Mouse (Mus musculus) kidney, embryonic 16.5 days (tissue): Measurements from ENCODE around the gene Ranbp10. TPM values are rescaled to one million over a fixed set of nuclear protein-coding genes. Genes with fewer than 3 reads are reported as not detected.

Source experiments
- ATAC-seq: fragments of 200-750 bp; cut with Nextera tagmentation; 2 replicates; pipeline ENCODE4 v1.8.0; 2017; ENCODE audit warnings: moderate TSS enrichment; ENCODE audit not compliant: low FRiP score, low TSS enrichment
- H3K27ac ChIP-seq: fragments of 300-500 bp; sonication (generic); 2 replicates; pipeline ENCODE4 v1.5.1; 2014; ENCODE audit warnings: low read length
- H3K27me3 ChIP-seq: fragments of 300-500 bp; sonication (generic); 2 replicates; pipeline ENCODE4 v1.6.1; 2014; ENCODE audit warnings: low read length, control low read depth, mixed read lengths; ENCODE audit not compliant: insufficient read depth
- H3K36me3 ChIP-seq: fragments of 300-500 bp; sonication (generic); 2 replicates; pipeline ENCODE4 v1.6.1; 2014; ENCODE audit warnings: low read length, control low read depth, mixed read lengths; ENCODE audit not compliant: insufficient read depth
- H3K4me1 ChIP-seq: fragments of 300-500 bp; sonication (generic); 2 replicates; pipeline ENCODE4 v1.6.1; 2014; ENCODE audit warnings: low read length, control low read depth, mixed read lengths; ENCODE audit not compliant: insufficient read depth
- H3K4me2 ChIP-seq: fragments of 300-500 bp; sonication (generic); replicated peaks from 2 replicates; pipeline ENCODE4 v1.6.1; 2014; ENCODE audit warnings: low read depth, low read length
- H3K4me3 ChIP-seq: fragments of 300-500 bp; sonication (generic); 2 replicates; pipeline ENCODE4 v1.5.1; 2014; ENCODE audit warnings: mild to moderate bottlenecking, low read length
- H3K9ac ChIP-seq: fragments of 300-500 bp; sonication (generic); replicated peaks from 2 replicates; pipeline ENCODE4 v1.6.1; 2014; ENCODE audit warnings: low read length
- H3K9me3 ChIP-seq: fragments of 300-500 bp; sonication (generic); 2 replicates; pipeline ENCODE4 v1.6.1; 2016; ENCODE audit warnings: low read length, control low read depth
- WGBS: fragments of 180-500 bp; shearing (Covaris S2); extraction: QIAGEN DNeasy Blood & Tissue Kit; methylation state at CpG from one replicate; pipeline ENCODE4 v1.1.7; 2014; 5-methylcytosine and 5-hydroxymethylcytosine counted together
- polyA plus RNA-seq: library from polyadenylated mRNA; unstranded; fragments of >200 nt; fragmentation: Nextera tagmentation; extraction: Ambion mirVana; gene quantifications from 2 replicates; pipeline ENCODE4 v1.2.1, GENCODE M21; 2015

Gene Ranbp10
- polyA plus RNA-seq, 1 experiment from 2014 or later: 10.7 TPM

- H3K4me1 ChIP-seq: peaks cover 37% of the 10 kb centered on the region
- WGBS: under 1% methylated on average over 71 of the region's 71 CpGs
These were observed 28.4 kb upstream of the Ranbp10 start for GRCm38 (mm10) chr8:105855248-105856167.

GRCm38 (mm10) chr8:105854715-105855216 lies 27.6 kb upstream of the Ranbp10 start, which contains the start of gene Thap11:
Gene Thap11, plus strand, starts transcription at chr8:105855132.
- H3K9me3 ChIP-seq: no peaks in the 10 kb centered on the region
- peak within 1 kb of the TSS; percentile 84 for H3K4me3 ChIP-seq
- under 1% methylated on average over 43 of the region's 43 CpGs for WGBS
- ATAC-seq: peak; percentile 91
- H3K4me1 ChIP-seq: peaks cover 36% of the 10 kb centered on the region
- H3K9ac ChIP-seq: peak within 1 kb of the TSS; percentile 81
- H3K27ac ChIP-seq: peak within 1 kb of the TSS; percentile 87
- H3K4me2 ChIP-seq: peak within 1 kb of the TSS; percentile 95
- peaks cover 2% of the 10 kb centered on the region; the same call in 1 of the 2 replicates for H3K36me3 ChIP-seq
- H3K27me3 ChIP-seq: no peaks in the 10 kb centered on the region

More at GRCm38 (mm10) chr8:105855248-105856167, 28.4 kb upstream of the Ranbp10 start:
- Histone ChIP-seq H3K27me3 (no peaks in the 10 kb centered on the region), H3K9me3 (no peaks in the 10 kb centered on the region), H3K27ac (peak overlapping the region; percentile 87), H3K9ac (peak overlapping the region; percentile 81), H3K4me3 (peak overlapping the region; percentile 84), H3K36me3 (peaks cover 2% of the 10 kb centered on the region; the same call in 1 of the 2 replicates), H3K4me2 (peak overlapping the region; percentile 95)
- 0 out of 2 replicates have a peak, but pooled peaks have one; percentile 3 for ATAC-seq

DNA sequence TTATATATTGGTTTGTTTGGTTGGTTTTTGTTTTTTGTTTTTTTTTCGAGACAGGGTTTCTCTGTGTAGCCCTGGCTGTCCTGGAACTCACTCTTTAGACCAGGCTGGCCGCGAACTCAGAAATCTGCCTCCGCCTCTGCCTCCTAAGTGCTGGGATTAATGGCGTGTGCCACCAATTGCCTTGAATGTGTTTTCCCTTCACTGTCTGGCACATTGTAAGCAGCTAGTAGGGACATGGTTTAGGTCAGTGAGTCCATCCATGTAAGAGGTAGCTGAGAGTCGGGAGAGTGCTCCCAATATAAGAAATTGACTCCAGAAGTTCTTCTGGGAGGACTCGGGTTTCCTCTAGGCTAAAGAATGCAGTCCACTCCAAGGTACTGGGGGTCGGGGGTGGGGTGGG lies 27.2 kb upstream of the Ranbp10 start:
- peak overlapping the region; percentile 95 for H3K4me2 ChIP-seq
- H3K4me3 ChIP-seq: peak overlapping the region; percentile 84
- H3K27ac ChIP-seq: peak overlapping the region; percentile 58; the same call in 1 of the 2 replicates
- no peaks in the 10 kb centered on the region for H3K27me3 ChIP-seq
- peak overlapping the region; percentile 38; the same call in 1 of the 2 replicates for H3K9ac ChIP-seq
- H3K4me1 ChIP-seq: peaks cover 32% of the 10 kb centered on the region
- no peaks in the 10 kb centered on the region for H3K9me3 ChIP-seq
- ATAC-seq: no peak; the same call in 1 of the 2 replicates
- 23% methylated on average over 8 of the region's 8 CpGs for WGBS
- H3K36me3 ChIP-seq: peaks cover 6% of the 10 kb centered on the region

DNA sequence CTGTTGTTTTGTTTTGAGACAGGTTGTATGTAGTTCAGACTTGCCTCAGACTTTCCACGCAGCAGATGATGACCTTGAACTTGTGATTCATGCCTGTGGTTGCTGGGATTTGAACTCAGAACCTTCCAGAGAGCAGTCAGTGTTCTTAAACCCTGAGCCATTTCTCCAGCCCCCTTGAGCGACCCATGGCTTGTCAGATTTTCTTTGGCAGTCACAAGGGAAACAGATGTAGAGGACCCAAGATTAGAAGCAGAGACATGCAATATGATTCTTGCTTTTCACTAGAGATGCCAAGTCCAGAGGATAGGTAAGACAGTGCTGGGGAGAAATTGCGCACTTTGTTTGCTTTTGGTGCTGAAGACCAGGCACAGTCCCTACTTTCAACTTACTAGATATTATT lies 26.0 kb upstream of the Ranbp10 start, which contains the start of gene Cenpt:
TSS of gene Cenpt (minus strand) at position 101 of the 400 bp plus-strand sequence.
- Histone ChIP-seq H3K27me3 (no peaks in the 10 kb centered on the region), H3K9ac (no peak within 1 kb of the TSS), H3K4me2 (no peak within 1 kb of the TSS), H3K27ac (no peak within 1 kb of the TSS), H3K4me3 (no peak within 1 kb of the TSS), H3K4me1 (peaks cover 32% of the 10 kb centered on the region), H3K9me3 (no peaks in the 10 kb centered on the region), H3K36me3 (peaks cover 16% of the 10 kb centered on the region)
- 89% methylated on average over 3 of the region's 3 CpGs for WGBS
- ATAC-seq: no peak

DNA sequence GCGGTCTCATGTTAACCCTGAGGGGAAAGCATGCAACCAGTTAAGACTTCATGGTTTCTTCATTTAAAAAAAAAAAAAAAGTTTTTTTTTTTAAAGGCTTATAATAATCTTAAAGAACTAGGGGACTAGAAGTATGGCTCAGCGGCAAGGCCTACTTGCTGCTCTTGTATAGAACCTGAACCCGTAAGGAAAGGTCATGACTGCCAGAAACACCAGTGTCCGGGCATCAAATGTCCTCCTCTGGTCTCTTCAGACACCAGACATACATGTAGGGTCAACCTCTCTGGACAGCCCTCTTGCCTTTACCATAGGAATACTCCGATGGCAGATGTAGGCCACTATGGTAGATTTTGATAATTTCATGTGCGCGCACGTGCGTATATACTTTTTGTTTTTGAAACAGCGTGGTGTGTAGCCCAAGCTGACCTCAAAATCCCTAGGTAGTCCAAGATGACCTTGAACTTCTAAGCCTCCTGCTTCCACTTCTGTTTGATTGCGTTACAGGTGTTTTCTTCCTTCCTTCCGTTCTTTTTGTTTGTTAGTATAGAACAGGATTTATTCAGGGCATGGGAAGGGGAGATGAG lies 25.1 kb upstream of the Ranbp10 start:
- WGBS: 82% methylated on average over 12 of the region's 12 CpGs
- H3K36me3 ChIP-seq: peaks cover 19% of the 10 kb centered on the region
- H3K4me2 ChIP-seq: no peak overlapping the region
- no peaks in the 10 kb centered on the region for H3K27me3 ChIP-seq
- no peak overlapping the region for H3K9ac ChIP-seq
- ATAC-seq: no peak
- peak overlapping the region; percentile 89 for H3K4me3 ChIP-seq
- H3K4me1 ChIP-seq: peaks cover 24% of the 10 kb centered on the region
- no peak overlapping the region for H3K27ac ChIP-seq
- H3K9me3 ChIP-seq: no peaks in the 10 kb centered on the region

- H3K9ac ChIP-seq: peak overlapping the region; percentile 91
- peak overlapping the region; percentile 89 for H3K4me3 ChIP-seq
- peak overlapping the region; percentile 78 for H3K27ac ChIP-seq
- peak; percentile 81 for ATAC-seq
- no peaks in the 10 kb centered on the region for H3K9me3 ChIP-seq
- H3K4me2 ChIP-seq: peak overlapping the region; percentile 67
- H3K27me3 ChIP-seq: no peaks in the 10 kb centered on the region
- WGBS: under 1% methylated on average over 34 of the region's 34 CpGs
- H3K36me3 ChIP-seq: peaks cover 24% of the 10 kb centered on the region
- peaks cover 19% of the 10 kb centered on the region for H3K4me1 ChIP-seq
These were observed 24.5 kb upstream of the Ranbp10 start for GRCm38 (mm10) chr8:105851651-105852143.

DNA sequence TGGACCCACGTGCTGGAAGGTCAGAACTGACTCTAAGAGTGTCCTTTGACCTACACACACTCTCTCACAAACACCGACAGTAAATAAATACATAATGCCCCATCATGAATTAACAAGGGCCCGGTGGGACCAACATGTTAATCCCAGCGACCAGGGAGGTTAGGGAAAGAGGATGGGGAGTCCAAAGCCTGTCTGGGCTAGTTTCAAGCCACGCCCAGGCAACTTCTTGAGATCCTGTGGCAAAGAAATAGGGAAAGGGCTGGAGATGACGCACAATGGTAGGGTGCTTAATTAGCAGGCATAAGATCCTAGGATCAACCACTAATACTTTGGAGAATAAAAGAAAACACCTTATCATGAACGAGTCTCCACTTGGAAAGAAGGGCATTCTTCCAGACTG lies 23.5 kb upstream of the Ranbp10 start:
- no peaks in the 10 kb centered on the region for H3K27me3 ChIP-seq
- H3K4me3 ChIP-seq: peak overlapping the region; percentile 16; the same call in 1 of the 2 replicates
- peak overlapping the region; percentile 37 for H3K4me2 ChIP-seq
- ATAC-seq: no peak
- peaks cover 33% of the 10 kb centered on the region for H3K36me3 ChIP-seq
- H3K4me1 ChIP-seq: peaks cover 9% of the 10 kb centered on the region
- H3K27ac ChIP-seq: no peak overlapping the region
- WGBS: 76% methylated on average over 7 of the region's 7 CpGs
- H3K9ac ChIP-seq: no peak overlapping the region
- no peaks in the 10 kb centered on the region for H3K9me3 ChIP-seq

DNA sequence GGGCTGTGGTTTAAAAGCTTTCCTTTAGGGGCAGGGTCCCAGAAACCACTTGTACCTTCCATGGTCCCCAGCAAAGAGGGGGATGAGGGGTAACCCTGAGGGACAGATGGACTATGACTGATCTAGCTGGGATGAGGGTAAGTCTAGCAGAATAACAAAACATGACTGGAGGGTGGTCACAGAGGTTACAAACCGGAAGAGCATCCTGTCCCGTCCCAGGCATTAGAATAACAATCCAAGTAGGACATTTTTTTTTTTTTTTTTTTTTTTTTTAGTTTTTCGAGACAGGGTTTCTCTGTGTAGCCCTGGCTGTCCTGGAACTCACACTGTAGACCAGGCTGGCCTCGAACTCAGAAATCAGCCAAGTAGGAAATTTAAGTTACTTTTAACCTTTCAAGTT lies 22.9 kb upstream of the Ranbp10 start:
- WGBS: 77% methylated on average over 3 of the region's 4 CpGs
- H3K4me2 ChIP-seq: no peak overlapping the region

DNA sequence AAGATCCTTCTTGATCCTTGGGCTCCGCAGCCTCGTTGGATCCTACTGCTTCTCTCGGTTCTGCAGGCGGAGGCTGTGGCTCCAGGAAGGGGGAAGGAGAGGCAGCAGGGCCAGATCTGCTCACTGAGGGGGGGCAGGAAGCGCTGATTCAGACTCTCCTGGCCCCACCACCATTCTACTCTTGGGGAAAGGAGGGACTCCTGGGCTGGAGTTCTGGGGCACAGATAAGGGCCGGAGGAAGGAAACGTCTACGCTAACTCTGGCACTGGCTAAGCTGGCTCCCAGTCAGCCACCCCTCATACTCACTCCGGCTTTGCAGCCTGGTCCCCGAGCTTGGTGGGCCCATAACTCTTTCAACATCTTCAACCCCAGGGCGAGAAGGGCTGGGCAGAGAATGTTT lies 19.5 kb upstream of the Ranbp10 start:
- no peak overlapping the region for H3K4me3 ChIP-seq
- H3K9me3 ChIP-seq: no peaks in the 10 kb centered on the region
- H3K9ac ChIP-seq: no peak overlapping the region
- no peak overlapping the region for H3K4me2 ChIP-seq
- peaks cover 6% of the 10 kb centered on the region for H3K4me1 ChIP-seq
- no peak overlapping the region for H3K27ac ChIP-seq
- no peak for ATAC-seq
- no peaks in the 10 kb centered on the region for H3K27me3 ChIP-seq
- H3K36me3 ChIP-seq: peaks cover 49% of the 10 kb centered on the region
- WGBS: 87% methylated on average over 11 of the region's 11 CpGs

More for the DNA sequence above, 22.9 kb upstream of the Ranbp10 start:
- no peak overlapping the region for H3K27ac ChIP-seq
- peaks cover 9% of the 10 kb centered on the region for H3K4me1 ChIP-seq
- no peak for ATAC-seq
- no peak overlapping the region for H3K4me3 ChIP-seq
- no peak overlapping the region for H3K9ac ChIP-seq
- no peaks in the 10 kb centered on the region for H3K27me3 ChIP-seq
- H3K9me3 ChIP-seq: no peaks in the 10 kb centered on the region
- peaks cover 33% of the 10 kb centered on the region for H3K36me3 ChIP-seq
